Mouse (Mus musculus): ENCODE results near the gene Apba1. TPM values are rescaled to one million over a fixed set of nuclear protein-coding genes. Genes with fewer than 3 reads are reported as not detected.

The Apba1 gene
- polyA plus RNA-seq, 1 experiment, result 4.2 TPM

DNA sequence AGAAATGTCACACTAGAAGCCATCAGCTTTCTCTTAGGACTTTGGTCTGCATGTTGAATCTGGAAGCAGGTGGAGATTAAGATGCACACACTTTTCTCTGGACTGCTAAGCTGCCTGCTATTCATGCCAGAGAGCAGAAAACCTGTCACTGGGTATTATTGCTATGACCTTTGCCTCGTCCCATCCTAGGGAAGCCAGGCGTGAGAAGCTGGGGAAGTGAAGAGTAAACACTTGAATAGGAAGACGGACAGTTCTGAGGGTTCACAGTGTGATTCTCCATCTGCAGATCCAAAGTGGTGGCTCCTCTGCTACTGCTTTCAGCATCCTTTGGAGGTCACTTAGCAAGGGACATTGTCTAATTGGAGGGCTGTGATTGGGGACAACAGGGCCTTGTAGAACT lies 63.8 kb downstream of the Apba1 start:
- no peak for DNase-seq
- TF ChIP-seq POLR2A (IDR thresholded peaks at IDR 0.05; ENCODE audit: borderline replicate concordance, extremely low read depth, low read depth, low read length), result no peak
- no peak for TF ChIP-seq CTCF (IDR thresholded peaks at IDR 0.05; ENCODE audit: insufficient read depth, low read length)
- 53% methylated on average over 3 of the region's 3 CpGs for WGBS
- Histone ChIP-seq H3K4me3 (replicated peaks; ENCODE audit: extremely low read depth, low read depth, low read length) (no peak overlapping the region), H3K4me1 (ENCODE audit: control insufficient read depth, insufficient read depth, low read length) (no peaks in the 10 kb centered on the region)

DNA sequence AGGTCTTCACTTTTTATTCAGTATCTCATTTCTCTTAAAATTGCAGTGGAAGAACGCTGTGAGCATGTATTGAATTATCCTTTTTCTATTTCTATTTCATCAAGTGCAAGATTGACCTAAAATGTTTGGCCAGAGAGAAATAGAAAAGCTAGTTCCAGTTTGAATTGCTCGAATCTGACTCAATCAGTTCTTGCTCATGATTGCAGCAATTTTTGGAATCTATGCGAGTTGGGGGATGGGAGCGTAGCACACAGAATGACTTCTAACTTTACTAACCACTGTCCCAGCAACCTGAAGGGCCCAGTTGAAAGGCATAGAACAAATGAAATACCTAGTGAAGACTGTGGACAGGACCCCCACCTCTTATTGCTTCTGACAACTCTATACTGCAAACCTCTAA lies 64.8 kb downstream of the Apba1 start:
- TF ChIP-seq CTCF (IDR thresholded peaks at IDR 0.05; ENCODE audit: insufficient read depth, low read length) (no peak), POLR2A (IDR thresholded peaks at IDR 0.05; ENCODE audit: borderline replicate concordance, extremely low read depth, low read depth, low read length) (no peak)
- WGBS, result 76% methylated on average over 4 of the region's 4 CpGs
- no peak for DNase-seq
- Histone ChIP-seq H3K4me3 (replicated peaks; ENCODE audit: extremely low read depth, low read depth, low read length) (no peak overlapping the region), H3K4me1 (ENCODE audit: control insufficient read depth, insufficient read depth, low read length) (no peaks in the 10 kb centered on the region)

DNA sequence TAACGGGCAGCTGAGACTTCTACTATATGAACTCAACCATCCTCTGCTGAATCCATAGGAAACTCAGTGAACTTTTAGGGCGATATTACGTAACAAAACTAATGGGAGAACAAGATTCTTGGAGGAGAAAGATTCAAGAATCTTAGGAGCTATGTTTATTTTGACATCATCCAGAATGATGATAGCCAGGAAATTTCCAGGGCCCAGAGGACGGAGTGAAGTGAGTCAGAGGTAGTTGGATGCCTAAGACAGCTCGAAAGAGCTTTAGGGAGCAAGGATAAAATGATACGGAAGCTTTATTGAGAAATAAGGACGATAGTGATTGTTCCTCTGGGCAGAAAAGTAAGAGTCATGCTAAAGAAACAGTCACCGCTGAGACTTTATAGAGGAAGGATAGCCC lies 67.6 kb downstream of the Apba1 start:
- no peak for DNase-seq
- TF ChIP-seq POLR2A (IDR thresholded peaks at IDR 0.05; ENCODE audit: borderline replicate concordance, extremely low read depth, low read depth, low read length), result no peak
- no peak for TF ChIP-seq CTCF (IDR thresholded peaks at IDR 0.05; ENCODE audit: insufficient read depth, low read length)
- Histone ChIP-seq H3K4me1 (ENCODE audit: control insufficient read depth, insufficient read depth, low read length) (no peaks in the 10 kb centered on the region), H3K4me3 (replicated peaks; ENCODE audit: extremely low read depth, low read depth, low read length) (no peak overlapping the region)
- 76% methylated on average over 8 of the region's 8 CpGs for WGBS

DNA sequence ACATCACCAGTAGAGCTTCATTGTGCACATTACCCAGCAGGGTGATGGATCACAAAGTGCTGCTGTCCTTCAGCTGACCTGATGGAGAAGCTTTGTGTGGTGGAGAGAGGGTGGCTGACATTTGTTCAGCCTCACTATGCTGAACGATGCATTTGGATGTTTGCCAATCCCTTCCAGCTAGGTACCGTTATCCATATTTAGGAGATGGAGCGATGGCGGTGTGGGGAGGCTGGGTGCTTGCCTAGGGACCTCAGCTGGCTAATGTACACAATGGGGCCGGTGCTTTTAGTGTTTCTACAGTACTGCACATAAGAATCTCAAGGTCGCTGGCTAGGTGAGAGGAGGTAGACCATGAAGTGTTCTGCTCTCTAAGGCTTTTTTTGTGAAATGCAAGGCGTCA lies 72.1 kb downstream of the Apba1 start:
- no peak overlapping the region for H3K4me3 ChIP-seq (replicated peaks; ENCODE audit: extremely low read depth, low read depth, low read length)
- TF ChIP-seq CTCF (IDR thresholded peaks at IDR 0.05; ENCODE audit: insufficient read depth, low read length), result no peak
- no peak for TF ChIP-seq POLR2A (IDR thresholded peaks at IDR 0.05; ENCODE audit: borderline replicate concordance, extremely low read depth, low read depth, low read length)
- DNase-seq, result no peak
- 60% methylated on average over 7 of the region's 7 CpGs for WGBS
- no peaks in the 10 kb centered on the region for H3K4me1 ChIP-seq (ENCODE audit: control insufficient read depth, insufficient read depth, low read length)

DNA sequence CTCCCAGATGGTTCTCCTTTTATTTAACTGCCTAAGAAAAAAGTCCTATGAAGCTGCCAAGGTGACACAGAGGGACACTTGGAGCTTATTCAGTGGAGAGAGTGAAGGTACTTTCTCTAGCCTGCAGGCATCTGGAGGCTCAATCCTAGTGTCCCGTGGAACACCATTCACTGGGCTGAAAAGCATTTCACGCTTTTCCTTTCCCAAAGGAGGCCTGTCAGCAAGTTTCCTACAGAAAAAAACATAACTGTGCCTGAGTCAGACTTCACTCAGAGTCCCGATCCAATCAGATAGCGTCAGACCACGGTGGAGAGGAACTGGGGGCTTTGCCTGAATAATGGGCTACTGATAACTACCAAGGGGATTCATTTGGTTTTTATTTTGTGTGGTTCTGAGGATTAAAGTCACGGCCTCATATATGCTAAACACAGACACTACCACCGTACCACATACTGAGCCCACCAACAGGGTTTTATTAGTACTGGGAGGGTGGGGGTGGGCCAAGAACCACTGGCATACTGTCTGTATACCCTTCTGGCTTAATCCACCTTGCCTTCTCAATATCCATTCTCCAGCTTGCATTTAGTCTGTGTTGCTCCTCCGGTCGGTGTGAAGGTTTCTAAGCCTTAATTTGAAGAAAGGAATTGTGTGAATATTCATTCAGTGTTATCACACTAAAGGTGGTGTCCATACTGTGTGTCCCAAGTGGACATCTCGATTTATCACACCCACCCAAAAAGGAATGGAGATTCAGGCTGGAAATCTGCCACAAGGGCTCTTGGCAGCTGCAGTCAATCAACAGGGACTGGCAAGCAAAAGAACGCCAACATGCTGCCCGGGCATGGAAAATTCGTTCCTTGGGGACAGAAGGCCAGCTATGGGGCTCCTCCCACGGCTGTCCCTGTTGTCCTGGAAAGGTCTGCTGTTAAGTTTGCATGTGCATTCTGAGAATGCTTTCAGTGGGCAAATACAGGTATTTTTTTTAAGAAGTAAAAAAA lies 75.3 kb downstream of the Apba1 start:
- 66% methylated on average over 14 of the region's 14 CpGs for WGBS
- Histone ChIP-seq H3K4me3 (replicated peaks; ENCODE audit: extremely low read depth, low read depth, low read length) (no peak overlapping the region), H3K4me1 (ENCODE audit: control insufficient read depth, insufficient read depth, low read length) (no peaks in the 10 kb centered on the region)
- no peak for TF ChIP-seq CTCF (IDR thresholded peaks at IDR 0.05; ENCODE audit: insufficient read depth, low read length)
- TF ChIP-seq POLR2A (IDR thresholded peaks at IDR 0.05; ENCODE audit: borderline replicate concordance, extremely low read depth, low read depth, low read length), result no peak
- DNase-seq, result no peak

DNA sequence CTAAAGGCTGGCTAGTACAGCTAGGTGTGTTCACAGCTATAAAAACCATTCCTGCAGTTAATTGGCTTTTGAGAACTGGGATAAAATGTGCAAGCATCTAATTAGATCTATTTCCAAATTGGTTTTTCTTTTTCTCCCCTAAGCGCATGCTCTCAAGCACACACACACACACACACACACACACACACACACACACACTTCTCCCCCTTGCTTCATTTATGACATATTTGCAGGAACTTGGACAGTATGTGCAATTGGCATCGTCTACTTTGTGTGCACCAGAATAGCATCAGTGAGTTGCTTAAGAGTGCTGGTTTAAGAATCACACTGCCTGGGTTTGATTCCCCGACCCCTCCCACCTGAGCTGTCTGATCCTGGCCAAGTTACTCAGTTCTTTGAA lies 76.0 kb downstream of the Apba1 start:
- no peak for DNase-seq
- Histone ChIP-seq H3K4me1 (ENCODE audit: control insufficient read depth, insufficient read depth, low read length) (no peaks in the 10 kb centered on the region), H3K4me3 (replicated peaks; ENCODE audit: extremely low read depth, low read depth, low read length) (no peak overlapping the region)
- TF ChIP-seq CTCF (IDR thresholded peaks at IDR 0.05; ENCODE audit: insufficient read depth, low read length) (no peak), POLR2A (IDR thresholded peaks at IDR 0.05; ENCODE audit: borderline replicate concordance, extremely low read depth, low read depth, low read length) (no peak)
- WGBS, result 73% methylated on average over 3 of the region's 3 CpGs

DNA sequence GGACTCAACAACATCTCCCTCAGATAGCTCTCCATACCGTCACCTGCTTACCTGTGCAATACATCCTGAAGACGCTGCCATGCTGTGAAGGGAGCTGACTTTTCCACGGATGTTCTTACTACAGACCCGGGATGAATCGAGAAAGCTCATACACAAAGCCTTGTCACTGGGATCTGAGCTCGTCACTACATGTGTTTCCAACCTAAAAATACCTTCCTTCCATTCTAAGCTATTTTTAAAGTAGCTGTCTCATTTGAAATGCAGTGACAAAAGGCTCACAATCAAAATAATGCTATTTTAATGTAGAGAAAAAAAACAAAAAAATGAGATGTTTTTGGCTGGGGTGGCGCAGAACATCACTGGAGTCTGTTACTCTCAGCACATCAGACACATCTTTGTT lies 97.1 kb downstream of the Apba1 start:
- WGBS, result 88% methylated on average over 7 of the region's 7 CpGs
- DNase-seq, result no peak
- H3K4me3 ChIP-seq (replicated peaks; ENCODE audit: extremely low read depth, low read depth, low read length), result no peak overlapping the region
- TF ChIP-seq POLR2A (IDR thresholded peaks at IDR 0.05; ENCODE audit: borderline replicate concordance, extremely low read depth, low read depth, low read length), result no peak
- TF ChIP-seq CTCF (IDR thresholded peaks at IDR 0.05; ENCODE audit: insufficient read depth, low read length), result no peak
- no peaks in the 10 kb centered on the region for H3K4me1 ChIP-seq (ENCODE audit: control insufficient read depth, insufficient read depth, low read length)

DNA sequence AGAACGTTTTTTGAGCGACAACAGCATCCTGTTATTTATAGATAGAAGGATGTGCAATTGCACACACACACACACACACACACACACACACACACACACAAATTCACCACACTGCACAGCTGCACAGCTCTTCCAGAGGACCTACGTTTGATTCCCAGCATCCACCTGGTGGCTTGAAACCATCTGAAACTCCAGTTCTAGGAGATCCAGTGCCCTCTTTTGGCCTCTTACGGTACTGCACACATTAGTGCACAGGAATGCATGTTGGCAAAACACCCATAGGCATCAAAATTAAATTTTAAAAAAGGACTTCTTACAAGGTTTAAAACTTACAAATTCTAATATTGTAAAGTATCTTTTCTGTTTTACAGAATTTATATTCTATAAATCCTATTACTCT lies 99.4 kb downstream of the Apba1 start:
- Histone ChIP-seq H3K4me1 (ENCODE audit: control insufficient read depth, insufficient read depth, low read length) (no peaks in the 10 kb centered on the region), H3K4me3 (replicated peaks; ENCODE audit: extremely low read depth, low read depth, low read length) (no peak overlapping the region)
- TF ChIP-seq CTCF (IDR thresholded peaks at IDR 0.05; ENCODE audit: insufficient read depth, low read length) (no peak), POLR2A (IDR thresholded peaks at IDR 0.05; ENCODE audit: borderline replicate concordance, extremely low read depth, low read depth, low read length) (no peak)
- DNase-seq, result no peak
- WGBS, result 92% methylated on average over 4 of the region's 4 CpGs

DNA sequence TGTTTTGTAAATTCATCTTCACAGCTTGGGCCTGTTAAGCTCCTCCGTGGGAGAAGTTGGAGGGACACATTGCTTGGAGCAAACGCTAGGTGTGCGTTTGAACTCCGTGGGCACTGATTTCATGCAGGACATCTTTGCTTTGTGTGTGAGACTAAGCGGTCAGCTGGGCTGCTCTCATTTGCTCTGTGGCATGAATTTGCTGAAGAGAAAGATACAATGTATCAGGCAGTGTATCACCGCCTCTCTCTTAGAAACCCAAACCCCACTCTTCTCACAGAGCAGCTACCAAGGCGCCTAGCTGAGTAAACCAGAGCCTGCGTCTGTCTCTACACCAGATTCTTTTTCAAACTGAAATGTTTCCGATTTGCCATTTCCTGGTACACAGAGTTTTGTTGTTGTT lies 100.1 kb downstream of the Apba1 start:
- Histone ChIP-seq H3K4me1 (ENCODE audit: control insufficient read depth, insufficient read depth, low read length) (no peaks in the 10 kb centered on the region), H3K4me3 (replicated peaks; ENCODE audit: extremely low read depth, low read depth, low read length) (no peak overlapping the region)
- TF ChIP-seq CTCF (IDR thresholded peaks at IDR 0.05; ENCODE audit: insufficient read depth, low read length) (no peak), POLR2A (IDR thresholded peaks at IDR 0.05; ENCODE audit: borderline replicate concordance, extremely low read depth, low read depth, low read length) (no peak)
- no peak for DNase-seq
- WGBS, result 84% methylated on average over 9 of the region's 9 CpGs
